Mouse (Mus musculus) midbrain, postnatal 0 days (tissue): ENCODE measurements around the gene Syt8. TPM values are rescaled to one million over a fixed set of nuclear protein-coding genes. Genes with fewer than 3 reads are reported as not detected.

Experiments
- ATAC-seq: fragments of 200-750 bp; cut with Nextera tagmentation; 2 replicates; pipeline ENCODE4 v1.8.0; 2017; ENCODE audit warnings: moderate number of reproducible peaks, mild to moderate bottlenecking, moderate TSS enrichment, moderate library complexity; ENCODE audit not compliant: low FRiP score
- DNase-seq: peaks from one replicate; pipeline ENCODE4 v3.0.0-alpha.2; 2015; ENCODE audit warnings: low spot score
- H3K27ac ChIP-seq: fragments of 300-500 bp; sonication (generic); 2 replicates; pipeline ENCODE4 v1.5.1; 2014; ENCODE audit warnings: low read depth, mild to moderate bottlenecking, low read length, mixed read lengths
- H3K27me3 ChIP-seq: fragments of 300-500 bp; sonication (generic); 2 replicates; pipeline ENCODE4 v1.6.1; 2014; ENCODE audit warnings: low read length, control low read depth, mixed read lengths; ENCODE audit not compliant: insufficient read depth
- H3K36me3 ChIP-seq: fragments of 300-500 bp; sonication (generic); 2 replicates; pipeline ENCODE4 v1.6.1; 2014; ENCODE audit warnings: low read length, control low read depth, mixed read lengths; ENCODE audit not compliant: insufficient read depth
- H3K4me1 ChIP-seq: fragments of 300-500 bp; sonication (generic); 2 replicates; pipeline ENCODE4 v1.6.1; 2014; ENCODE audit warnings: mild to moderate bottlenecking, control low read depth, antibody characterized with exemption, low read length, mixed read lengths; ENCODE audit not compliant: insufficient read depth
- H3K4me2 ChIP-seq: fragments of 300-500 bp; sonication (generic); 2 replicates; pipeline ENCODE4 v1.6.1; 2014; ENCODE audit warnings: low read depth, mild to moderate bottlenecking, low read length, mixed read lengths; ENCODE audit not compliant: poor library complexity, severe bottlenecking
- H3K4me3 ChIP-seq: fragments of 300-500 bp; sonication (generic); 2 replicates; pipeline ENCODE4 v1.5.1; 2014; ENCODE audit warnings: low read depth, mild to moderate bottlenecking, low read length, moderate library complexity
- H3K9ac ChIP-seq: fragments of 300-500 bp; sonication (generic); replicated peaks from 2 replicates; pipeline ENCODE4 v1.6.1; 2014; ENCODE audit warnings: mild to moderate bottlenecking, low read length, moderate library complexity, mixed read lengths; ENCODE audit not compliant: poor library complexity, severe bottlenecking
- H3K9me3 ChIP-seq: fragments of 300-500 bp; sonication (generic); 2 replicates; pipeline ENCODE4 v1.6.1; 2016; ENCODE audit warnings: low read length, control low read depth
- CTCF ChIP-seq: IDR thresholded peaks from 2 replicates; pipeline ENCODE4 v1.5.1; 2016; ENCODE audit warnings: antibody characterized with exemption, mild to moderate bottlenecking
- WGBS: fragments of 180-500 bp; shearing (Covaris S2); extraction: QIAGEN DNeasy Blood & Tissue Kit; methylation state at CpG from one replicate; pipeline ENCODE4 v1.1.7; 2014; 5-methylcytosine and 5-hydroxymethylcytosine counted together
- polyA plus RNA-seq: library from polyadenylated mRNA; unstranded; fragments of >200 nt; fragmentation: Nextera tagmentation; extraction: Ambion mirVana; gene quantifications from 2 replicates; pipeline ENCODE4 v1.2.1, GENCODE M21; 2015
- total RNA-seq: library from RNA; depleted of rRNA; stranded (reverse); fragments of >200 nt; gene quantifications from 2 replicates; pipeline ENCODE4 v1.2.3, GENCODE M21; 2014

Syt8 gene
- total and polyA plus RNA-seq, 2 experiments from 2014 or later, result not detected

- ATAC-seq (no peak), DNase-seq (peak; percentile 16)
- no peaks in the 10 kb centered on the region for H3K9me3 ChIP-seq
- H3K27ac ChIP-seq, result no peak overlapping the region
- H3K4me2 ChIP-seq, result no peak overlapping the region
- no peak overlapping the region for H3K4me3 ChIP-seq
- peak; percentile 65 for TF ChIP-seq CTCF
- H3K36me3 ChIP-seq, result no peaks in the 10 kb centered on the region
- 53% methylated on average over 11 of the region's 11 CpGs for WGBS
- no peaks in the 10 kb centered on the region for H3K27me3 ChIP-seq
- no peak overlapping the region for H3K9ac ChIP-seq
- no peaks in the 10 kb centered on the region for H3K4me1 ChIP-seq
These were observed 8.9 kb upstream of the Syt8 start for GRCm38 (mm10) chr7:142425641-142426213.

GRCm38 (mm10) chr7:142428213-142428612 lies 6.4 kb upstream of the Syt8 start:
- Histone ChIP-seq H3K36me3 (no peaks in the 10 kb centered on the region), H3K9me3 (no peaks in the 10 kb centered on the region), H3K27ac (no peak overlapping the region), H3K4me2 (no peak overlapping the region), H3K27me3 (no peaks in the 10 kb centered on the region), H3K9ac (no peak overlapping the region), H3K4me3 (no peak overlapping the region), H3K4me1 (no peaks in the 10 kb centered on the region)
- peak; percentile 66 for TF ChIP-seq CTCF
- DNase-seq, result peak; percentile 50
- whole genome bisulfite sequencing, result 11% methylated on average over 7 of the region's 7 CpGs
- no peak for ATAC-seq

GRCm38 (mm10) chr7:142430160-142430678 lies 4.4 kb upstream of the Syt8 start:
- no peak for TF ChIP-seq CTCF
- Histone ChIP-seq H3K27ac (no peak overlapping the region), H3K27me3 (no peaks in the 10 kb centered on the region), H3K4me3 (no peak overlapping the region), H3K9me3 (no peaks in the 10 kb centered on the region), H3K36me3 (no peaks in the 10 kb centered on the region), H3K4me2 (no peak overlapping the region), H3K4me1 (no peaks in the 10 kb centered on the region), H3K9ac (no peak overlapping the region)
- DNase-seq (peak; percentile 68), ATAC-seq (peak; percentile 64)
- WGBS, result 41% methylated on average over 12 of the region's 12 CpGs

- Histone ChIP-seq H3K27me3 (no peaks in the 10 kb centered on the region), H3K4me3 (no peak overlapping the region), H3K9ac (no peak overlapping the region), H3K27ac (no peak overlapping the region), H3K4me2 (no peak overlapping the region), H3K36me3 (no peaks in the 10 kb centered on the region), H3K9me3 (no peaks in the 10 kb centered on the region), H3K4me1 (no peaks in the 10 kb centered on the region)
- TF ChIP-seq CTCF, result no peak
- ATAC-seq (no peak), DNase-seq (no peak)
- 87% methylated on average over 14 of the region's 14 CpGs for WGBS
These were observed 3.5 kb upstream of the Syt8 start for GRCm38 (mm10) chr7:142431106-142431505.

GRCm38 (mm10) chr7:142433623-142434022 lies 1.0 kb upstream of the Syt8 start:
- no peak overlapping the region for H3K27ac ChIP-seq
- ATAC-seq, result no peak
- 53% methylated on average over 19 of the region's 19 CpGs for WGBS

GRCm38 (mm10) chr7:142435524-142435923 lies 874 bp downstream of the Syt8 start:
- no peak overlapping the region for H3K4me3 ChIP-seq
- no peak for ATAC-seq
- no peak overlapping the region for H3K27ac ChIP-seq
- H3K9ac ChIP-seq, result no peak overlapping the region
- no peak overlapping the region for H3K4me2 ChIP-seq
- H3K27me3 ChIP-seq, result no peaks in the 10 kb centered on the region
- 26% methylated on average over 4 of the region's 4 CpGs for WGBS
- TF ChIP-seq CTCF, result peak; percentile 76
- H3K36me3 ChIP-seq, result no peaks in the 10 kb centered on the region
- no peaks in the 10 kb centered on the region for H3K9me3 ChIP-seq
- DNase-seq, result peak; percentile 75
- H3K4me1 ChIP-seq, result no peaks in the 10 kb centered on the region

More at GRCm38 (mm10) chr7:142433623-142434022, 1.0 kb upstream of the Syt8 start:
- no peaks in the 10 kb centered on the region for H3K4me1 ChIP-seq
- DNase-seq, result no peak
- no peaks in the 10 kb centered on the region for H3K9me3 ChIP-seq
- H3K9ac ChIP-seq, result no peak overlapping the region
- H3K4me2 ChIP-seq, result no peak overlapping the region
- no peak overlapping the region for H3K4me3 ChIP-seq
- TF ChIP-seq CTCF, result no peak
- H3K36me3 ChIP-seq, result no peaks in the 10 kb centered on the region
- no peaks in the 10 kb centered on the region for H3K27me3 ChIP-seq
